ENCODE assay signal across 9 mouse cellular contexts in genomic region chr2:66799676-66800249, GRCm38 (mm10). TPM values are rescaled to one million over a fixed set of nuclear protein-coding genes. Genes with fewer than 3 reads are reported as not detected.
A peak's percentile ranks its signal among the peaks of the same experiment; 100 is the strongest.
DNase-seq lines count a peak whose midpoint lies in the region; ATAC-seq lines count a peak whose summit lies in the region.
"Had no signal": no experiment of that assay in that cellular context is flagged by ENCODE, and none has a peak within 500 bp of the region (broad histone marks: within the 10 kb centered on the region; RNA-seq: fewer than 3 reads in every experiment).

No protein-coding gene starts in this region.

- no peak overlapping the region for H3K4me3 ChIP-seq in heart, embryonic 11.5 days (ENCODE audit: low read depth, low read length)
- H3K4me3 ChIP-seq in neural tube, embryonic 11.5 days (ENCODE audit: low read depth, low read length): no peak overlapping the region
- H3K4me3 ChIP-seq in neural tube, embryonic 15.5 days (replicated peaks): no peak overlapping the region
- H3K4me3 ChIP-seq in forebrain, embryonic 16.5 days (replicated peaks; ENCODE audit: low read length): no peak overlapping the region
- H3K4me3 ChIP-seq: limb, embryonic 13.5 days had no signal

- H3K4me2 ChIP-seq in heart, embryonic 11.5 days: no peak overlapping the region
- no peak overlapping the region for H3K4me2 ChIP-seq in neural tube, embryonic 11.5 days (ENCODE audit: low read depth)
- no peak overlapping the region for H3K4me2 ChIP-seq in neural tube, embryonic 15.5 days
- no peak overlapping the region for H3K4me2 ChIP-seq in forebrain, embryonic 16.5 days (ENCODE audit: low read length)
- H3K4me2 ChIP-seq: limb, embryonic 13.5 days had no signal

- no peaks in the 10 kb centered on the region for H3K4me1 ChIP-seq in heart, embryonic 11.5 days (ENCODE audit: control insufficient read depth, insufficient read depth, low read length)
- no peaks in the 10 kb centered on the region for H3K4me1 ChIP-seq in neural tube, embryonic 11.5 days (ENCODE audit: control insufficient read depth, insufficient read depth, low read length)
- H3K4me1 ChIP-seq in neural tube, embryonic 15.5 days: no peaks in the 10 kb centered on the region
- H3K4me1 ChIP-seq in forebrain, embryonic 16.5 days (replicated peaks; ENCODE audit: control insufficient read depth, insufficient read depth, low read length): no peaks in the 10 kb centered on the region
- H3K4me1 ChIP-seq: limb, embryonic 13.5 days had no signal

- 35% methylated on average over 4 of the region's 4 CpGs for WGBS in heart, embryonic 11.5 days (ENCODE audit: insufficient replicate concordance)
- WGBS in neural tube, embryonic 11.5 days: 47% methylated on average over 4 of the region's 4 CpGs
- 36% methylated on average over 4 of the region's 4 CpGs for WGBS in neural tube, embryonic 15.5 days
- 43% methylated on average over 4 of the region's 4 CpGs for WGBS in forebrain, embryonic 16.5 days

- H3K27me3 ChIP-seq in heart, embryonic 11.5 days (ENCODE audit: control insufficient read depth, insufficient read depth, low read length): no peaks in the 10 kb centered on the region
- H3K27me3 ChIP-seq in neural tube, embryonic 11.5 days (ENCODE audit: control insufficient read depth, insufficient read depth, low read length): no peaks in the 10 kb centered on the region
- H3K27me3 ChIP-seq in neural tube, embryonic 15.5 days (replicated peaks): no peaks in the 10 kb centered on the region
- no peaks in the 10 kb centered on the region for H3K27me3 ChIP-seq in forebrain, embryonic 16.5 days (replicated peaks; ENCODE audit: control insufficient read depth, insufficient read depth, low read length)
- H3K27me3 ChIP-seq: limb, embryonic 13.5 days had no signal

- H3K36me3 ChIP-seq in heart, embryonic 11.5 days (ENCODE audit: control insufficient read depth, insufficient read depth, low read length): no peaks in the 10 kb centered on the region
- H3K36me3 ChIP-seq in neural tube, embryonic 11.5 days (ENCODE audit: control insufficient read depth, insufficient read depth, low read length): no peaks in the 10 kb centered on the region
- H3K36me3 ChIP-seq in neural tube, embryonic 15.5 days: no peaks in the 10 kb centered on the region
- H3K36me3 ChIP-seq in forebrain, embryonic 16.5 days (ENCODE audit: control insufficient read depth, insufficient read depth): no peaks in the 10 kb centered on the region
- H3K36me3 ChIP-seq: limb, embryonic 13.5 days had no signal

- no peak overlapping the region for H3K9ac ChIP-seq in heart, embryonic 11.5 days (ENCODE audit: low read depth, low read length)
- no peak overlapping the region for H3K9ac ChIP-seq in neural tube, embryonic 11.5 days (ENCODE audit: low read length)
- H3K9ac ChIP-seq in neural tube, embryonic 15.5 days (replicated peaks): no peak overlapping the region
- no peak overlapping the region for H3K9ac ChIP-seq in forebrain, embryonic 16.5 days (replicated peaks; ENCODE audit: low read depth, low read length)
- H3K9ac ChIP-seq: limb, embryonic 13.5 days had no signal

- peak; percentile 36 for DNase-seq in heart, adult 8-10 months (ENCODE audit: low spot score)
- DNase-seq in neural tube, embryonic 11.5 days (ENCODE audit: low spot score): peak; percentile 36
- DNase-seq in retina, postnatal 7 days (ENCODE audit: low read depth, low spot score): peak; percentile 16
- no peak for DNase-seq in gastrocnemius, adult 18-20 months (ENCODE audit: low spot score)
- DNase-seq in natural killer cell, adult 2 months (ENCODE audit: low spot score in 2 of 2): no peak

- no peaks in the 10 kb centered on the region for H3K9me3 ChIP-seq in heart, embryonic 11.5 days (replicated peaks; ENCODE audit: control insufficient read depth, low read length)
- no peaks in the 10 kb centered on the region for H3K9me3 ChIP-seq in neural tube, embryonic 11.5 days (ENCODE audit: control insufficient read depth, low read length)
- H3K9me3 ChIP-seq in neural tube, embryonic 15.5 days (replicated peaks): no peaks in the 10 kb centered on the region
- H3K9me3 ChIP-seq in forebrain, embryonic 16.5 days (ENCODE audit: control insufficient read depth, low read length): no peaks in the 10 kb centered on the region
- H3K9me3 ChIP-seq: limb, embryonic 13.5 days had no signal

- no peak for ATAC-seq in heart, embryonic 11.5 days (replicated peaks; ENCODE audit: insufficient number of reproducible peaks, low FRiP score, low TSS enrichment)
- ATAC-seq in neural tube, embryonic 11.5 days (ENCODE audit: insufficient read depth, low FRiP score, low TSS enrichment): peak; percentile 27; the same call in 1 of the 2 replicates
- no peak; the same call in 1 of the 2 replicates for ATAC-seq in neural tube, embryonic 15.5 days (ENCODE audit: low FRiP score)
- ATAC-seq in forebrain, embryonic 16.5 days: peak; percentile 55; the same call in 1 of the 2 replicates

- no peak overlapping the region for H3K27ac ChIP-seq in heart, embryonic 11.5 days (ENCODE audit: low read depth, low read length)
- no peak overlapping the region for H3K27ac ChIP-seq in neural tube, embryonic 11.5 days (ENCODE audit: low read depth, low read length)
- H3K27ac ChIP-seq in neural tube, embryonic 15.5 days (replicated peaks): no peak overlapping the region
- H3K27ac ChIP-seq in forebrain, embryonic 16.5 days (ENCODE audit: low read length): no peak overlapping the region
- H3K27ac ChIP-seq: limb, embryonic 13.5 days had no signal

RNA-seq across cellular contexts. Expression of gene Scn7a, which starts 15.0 kb away (rescaled TPM):
- total RNA-seq in heart, adult 8-10 months (2022): 10 to 100 TPM in 1 of 4 experiments, 1 to 10 TPM in 3; 7.6 to 10.3 (median 9.3) TPM
- polyA plus RNA-seq in heart, embryonic 11.5 days (2014; fragmentation: Nextera tagmentation; extraction: Ambion mirVana): 0.92 and 2.2 TPM in 2 replicates
- polyA plus RNA-seq in neural tube, embryonic 11.5 days (2014; fragmentation: Nextera tagmentation; extraction: Ambion mirVana): 0.93 and 1.4 TPM in 2 replicates
- 1.9 and 2.3 TPM in 2 replicates for polyA plus RNA-seq in neural tube, embryonic 15.5 days (2015; fragmentation: Nextera tagmentation; extraction: Ambion mirVana)
- polyA plus RNA-seq in forebrain, embryonic 16.5 days (2015; fragmentation: Nextera tagmentation; extraction: Ambion mirVana): 0.02 TPM in 1 of 2 replicates, not detected in the other
- 1 to 10 TPM; 2.3 to 3.0 TPM for total RNA-seq in gastrocnemius, adult 18-20 months (2021)

Comparison
In these comparisons a context has a peak if more than half of its experiments do, and no peak if none do; other contexts are left out.
1. ATAC-seq: peak in neural tube, embryonic 11.5 days (single experiment) and forebrain, embryonic 16.5 days (single experiment); none in heart, embryonic 11.5 days (single experiment) and neural tube, embryonic 15.5 days (single experiment).
2. DNase-seq: peak in heart, adult 8-10 months (single experiment), neural tube, embryonic 11.5 days (single experiment) and retina, postnatal 7 days (single experiment); none in gastrocnemius, adult 18-20 months (single experiment) and natural killer cell, adult 2 months (0 of 2).